Mouse (Mus musculus) heart, postnatal 14 days (tissue): ENCODE measurements at regions not wholly inside any gene's neighbourhood (a gene's known extent, or its start where the extent isn't known, plus 50 kb on each side); places are given as distances from the start of the nearest gene placed in this dataset.
"Not testable (repeated sequence)": the region's sequence is repeated elsewhere in the genome, so short reads cannot be mapped to it uniquely, and the experiment has no call there.

Source experiments
- DNase-seq, 2 experiments: peaks; one replicate each; pipeline ENCODE4 v3.0.0; 2021 to 2022
- intact Hi-C: fragments of 180-260 bp; cut with DNase I; formaldehyde crosslinking; loops from one replicate; pipeline ENCODE4 v1.15.1; 2025
- microRNA-seq, 2 experiments: library from miRNA; unstranded; fragments of <30 nt; microRNA quantifications; one replicate each; pipeline ENCODE4 v1.2.0; 2021 to 2022

DNA sequence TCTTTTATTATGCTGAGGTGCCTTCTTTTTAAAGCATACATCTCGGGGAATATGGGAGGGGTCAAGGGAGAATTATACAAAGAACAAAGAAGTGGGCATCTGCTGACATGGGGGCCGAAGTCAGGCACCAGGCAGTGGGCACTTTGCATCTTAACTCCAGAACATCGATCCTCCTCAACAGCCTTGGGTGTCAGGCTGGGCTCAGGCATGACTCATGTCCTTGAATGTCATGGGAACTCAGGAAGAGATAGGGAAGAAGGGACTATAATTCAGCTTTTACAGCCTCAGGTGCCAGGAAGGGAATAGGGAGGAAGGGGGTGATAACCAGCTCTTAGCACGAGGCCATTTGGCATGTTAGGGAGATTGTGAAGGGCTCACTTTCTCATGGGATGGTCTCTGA, 85.6 kb upstream of the Ptprz1 start:
- DNase-seq, intact Hi-C loops: not testable (repeated sequence)

DNA sequence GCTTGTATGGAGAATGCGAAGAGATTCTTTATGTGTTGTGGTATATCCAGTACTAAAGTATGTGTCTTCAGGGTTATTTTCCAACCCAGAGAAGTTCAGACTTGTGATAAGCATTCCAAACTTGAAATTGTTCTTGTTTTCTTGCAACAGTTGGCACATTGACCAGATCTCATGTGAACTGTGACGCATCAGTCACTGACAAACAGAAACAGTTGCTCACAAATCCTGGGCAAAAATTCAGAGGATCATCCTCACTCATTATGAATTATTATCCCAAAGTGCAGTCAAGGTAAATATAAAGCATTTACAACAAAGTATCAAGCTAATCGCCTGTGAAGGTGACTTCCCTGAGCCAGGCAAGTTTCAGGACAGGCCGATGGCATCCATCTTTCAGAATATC, 83.5 kb upstream of the Ptprz1 start:
- intact Hi-C loops, result no loop called here
- no peak for DNase-seq

DNA sequence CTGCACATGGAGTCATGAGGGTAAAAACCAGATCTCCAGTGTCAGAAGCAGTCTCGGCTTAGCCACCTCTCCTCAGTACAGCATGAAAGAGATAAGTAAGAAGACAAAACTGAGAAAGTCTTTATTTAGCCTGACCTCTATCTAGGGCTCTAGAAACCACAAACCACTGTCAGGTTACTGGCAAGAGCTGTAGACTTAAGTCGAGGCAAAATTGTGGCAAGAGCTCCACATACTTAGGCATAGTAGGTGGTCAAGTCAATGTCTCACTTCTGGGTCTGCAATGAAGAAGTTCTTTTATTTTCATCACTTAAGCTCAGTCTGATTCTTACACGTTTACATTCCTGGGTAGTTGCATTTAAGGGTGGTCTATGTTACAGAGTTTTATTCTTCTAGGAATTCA, 82.7 kb upstream of the Ptprz1 start:
- no peak for DNase-seq
- intact Hi-C loops, result no loop called here

DNA sequence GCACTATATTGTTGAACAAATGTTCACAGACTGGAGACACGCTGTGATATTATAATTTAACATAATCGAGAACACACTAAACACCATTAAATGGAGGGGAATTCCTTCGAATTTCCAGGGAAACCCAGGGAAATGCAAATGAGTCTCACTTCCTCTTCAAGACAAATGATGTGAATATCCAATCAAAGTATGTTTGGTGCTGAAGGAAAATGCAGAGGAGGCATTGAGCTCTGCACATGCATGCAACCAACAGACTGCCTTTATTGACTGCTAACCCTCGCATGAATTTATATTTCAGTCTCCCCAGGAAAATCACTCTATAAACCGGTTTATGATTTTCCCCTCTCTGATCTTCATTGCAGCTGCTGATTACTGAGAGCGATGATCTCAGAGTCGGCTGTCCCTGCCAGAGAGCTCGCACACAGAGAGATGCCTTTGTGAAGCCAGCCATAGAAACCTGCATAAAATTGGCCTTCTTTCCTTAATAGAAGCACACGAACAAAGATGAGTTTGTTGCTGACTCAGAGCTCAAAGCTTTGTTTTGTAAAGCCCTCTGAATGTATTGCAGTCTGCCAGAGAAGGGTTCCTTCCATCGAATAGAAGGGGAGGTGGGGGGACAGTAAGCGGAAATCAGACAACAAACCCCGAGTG, 81.1 kb upstream of the Ptprz1 start:
- peak in 1 of 2 experiments; percentile 3 for DNase-seq
- intact Hi-C loops, result no loop called here

DNA sequence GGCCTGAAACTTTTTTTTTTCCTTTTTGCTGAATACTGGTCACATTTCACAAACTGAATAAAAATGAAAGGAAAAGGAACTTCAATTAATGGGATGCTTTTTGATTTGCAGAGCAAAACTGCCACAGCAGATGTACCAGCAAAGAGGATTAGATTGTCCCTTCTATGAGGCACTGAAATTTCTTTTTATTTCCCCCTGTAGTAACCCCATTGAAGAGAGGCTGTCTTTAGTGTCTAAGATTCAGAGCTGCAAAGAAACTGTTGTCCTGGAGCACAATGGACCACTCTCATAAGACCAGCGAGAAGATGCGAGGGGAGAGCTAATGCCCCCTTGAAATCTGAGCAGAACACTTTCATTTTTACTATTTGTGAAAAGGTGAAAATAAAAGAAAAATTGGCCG, 80.5 kb upstream of the Ptprz1 start:
- intact Hi-C loops, result no loop called here

DNA sequence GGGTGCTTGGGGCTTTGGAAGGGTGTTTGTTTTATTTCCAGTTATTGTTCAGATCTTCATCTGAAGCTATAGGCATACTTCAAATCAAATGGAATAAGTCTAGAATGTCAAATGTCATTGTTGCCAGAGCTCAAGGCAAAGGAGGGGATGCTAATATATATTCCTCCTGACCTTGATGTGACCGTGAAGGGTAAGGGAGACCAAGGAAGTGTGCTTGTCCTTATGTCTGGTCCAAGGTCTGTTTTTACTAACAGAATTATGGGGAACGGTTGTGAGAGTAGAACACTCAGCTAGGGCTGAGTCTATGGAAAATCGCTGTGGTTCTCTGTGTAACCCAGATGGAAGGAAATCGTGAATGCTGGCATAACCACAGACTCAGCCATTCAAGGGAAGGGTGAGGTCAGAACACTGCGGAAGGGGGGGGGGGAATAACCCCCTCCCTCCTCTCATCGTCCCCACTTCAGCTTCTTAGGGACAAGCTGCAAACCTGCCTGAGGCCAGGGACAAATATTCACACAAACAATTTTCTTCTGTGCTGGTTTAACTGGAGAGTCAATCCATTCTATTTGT, 79.9 kb upstream of the Ptprz1 start:
- DNase-seq, result no peak
- intact Hi-C loops, result no loop called here

More for the DNA sequence above, 80.5 kb upstream of the Ptprz1 start:
- DNase-seq, result no peak

DNA sequence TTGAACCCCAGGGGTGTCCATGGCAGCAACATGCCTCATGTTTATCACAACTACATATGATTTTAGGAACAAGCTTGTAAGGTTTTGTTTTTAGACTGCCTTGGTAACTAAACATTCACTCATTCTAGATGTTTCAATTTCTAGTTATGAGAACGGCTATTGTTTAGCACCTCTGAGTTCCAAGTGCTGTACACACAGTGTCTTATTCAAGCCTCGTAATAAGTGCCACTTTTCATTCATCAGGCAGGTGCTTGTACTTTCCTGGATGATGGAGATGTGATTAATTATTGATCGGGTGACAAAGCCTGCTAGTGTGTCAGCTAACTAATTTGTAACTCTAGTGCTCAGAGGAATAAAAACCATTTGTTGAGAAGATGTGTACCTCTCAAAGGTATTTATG, 73.4 kb upstream of the Ptprz1 start:
- intact Hi-C loops, result no loop called here
- DNase-seq, result no peak

- no peak for DNase-seq
- intact Hi-C loops, result no loop called here
These were observed 72.8 kb upstream of the Ptprz1 start for GRCm38 (mm10) chr6:22802399-22803092.

DNA sequence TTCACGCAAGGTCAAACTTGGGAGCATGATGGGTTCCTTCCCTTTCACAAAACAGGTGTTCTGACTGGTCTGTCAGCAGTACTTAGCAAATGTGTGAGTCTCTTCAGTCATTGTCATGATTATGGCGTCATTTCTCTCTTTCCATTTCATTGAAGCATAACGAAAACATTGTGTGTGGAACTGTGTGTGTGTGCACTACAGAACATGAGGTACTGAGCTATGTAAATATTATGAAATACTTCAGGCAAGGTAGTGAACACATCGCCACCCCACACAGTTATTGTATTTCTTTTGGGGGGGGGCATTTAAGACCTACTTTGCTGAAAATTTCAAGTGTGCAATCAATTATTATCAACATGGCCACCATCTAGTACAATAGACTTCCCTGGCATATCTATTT, 71.4 kb upstream of the Ptprz1 start:
- DNase-seq, result no peak
- intact Hi-C loops, result no loop called here

DNA sequence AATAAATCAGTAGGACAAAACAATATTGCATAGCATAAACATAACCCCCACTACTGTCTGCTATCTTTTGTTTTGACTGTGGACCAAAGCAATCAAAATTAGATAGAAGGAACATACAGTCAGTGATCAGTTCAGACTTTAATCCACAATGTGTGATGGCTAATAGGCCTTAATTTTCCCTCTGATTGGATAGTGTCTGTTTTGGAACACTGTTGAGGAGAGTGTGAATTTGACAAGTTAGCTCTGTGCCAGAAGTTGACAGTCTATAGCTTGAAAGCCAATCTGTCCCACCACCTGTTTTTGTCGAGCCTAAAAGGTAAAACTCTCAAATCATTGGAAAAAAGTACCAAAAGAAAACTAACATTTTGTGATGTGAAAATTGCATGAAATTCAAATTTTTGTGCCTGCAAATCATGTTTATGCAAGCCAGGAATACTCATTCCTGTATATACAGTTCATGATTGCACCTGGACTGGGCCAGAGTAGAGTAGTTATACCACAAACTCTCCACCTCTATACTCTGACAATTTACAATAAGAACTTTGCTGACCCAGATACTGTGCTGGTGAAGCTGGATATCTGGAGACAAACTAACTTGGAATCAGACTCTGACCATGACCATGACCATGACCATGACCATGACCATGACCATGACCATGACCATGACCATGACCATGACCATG, 50.1 kb upstream of the Ptprz1 start:
- intact Hi-C loops, result no loop called here
- DNase-seq, result no peak

Small RNAs in the stretch of these regions (microRNA-seq; reads per million reads assigned to microRNA genes)
- 0 reads per million in 2 experiments for gene Gm25942
